Mouse (Mus musculus) forebrain, embryonic 14.5 days (tissue): ENCODE results near the gene A630023A22Rik. TPM values are rescaled to one million over a fixed set of nuclear protein-coding genes. Genes with fewer than 3 reads are reported as not detected.
A peak's percentile ranks its signal among the peaks of the same experiment; 100 is the strongest.

Source experiments
- ATAC-seq: fragments of 200-750 bp; cut with Nextera tagmentation; 2 replicates; pipeline ENCODE4 v1.8.0; 2017; ENCODE audit warnings: mild to moderate bottlenecking, moderate library complexity
- DNase-seq: peaks from one replicate; pipeline ENCODE4 v3.0.0-alpha.2; 2015; ENCODE audit warnings: low spot score
- H3K27ac ChIP-seq: fragments of 300-500 bp; sonication (generic); 2 replicates; pipeline ENCODE4 v1.5.1; 2014; ENCODE audit warnings: low read depth, mild to moderate bottlenecking, control low read depth, low read length, moderate library complexity
- H3K27me3 ChIP-seq: fragments of 300-500 bp; sonication (generic); replicated peaks from 2 replicates; pipeline ENCODE4 v1.6.1; 2014; ENCODE audit warnings: low read length, control low read depth, mixed read lengths; ENCODE audit not compliant: control insufficient read depth, insufficient read depth
- H3K36me3 ChIP-seq: fragments of 300-500 bp; sonication (generic); 2 replicates; pipeline ENCODE4 v1.6.1; 2014; ENCODE audit warnings: low read length, control low read depth; ENCODE audit not compliant: control insufficient read depth, insufficient read depth
- H3K4me1 ChIP-seq: fragments of 300-500 bp; sonication (generic); 2 replicates; pipeline ENCODE4 v1.6.1; 2014; ENCODE audit warnings: antibody characterized with exemption, low read length, control low read depth; ENCODE audit not compliant: control insufficient read depth, insufficient read depth
- H3K4me2 ChIP-seq: fragments of 300-500 bp; sonication (generic); 2 replicates; pipeline ENCODE4 v1.6.1; 2014; ENCODE audit warnings: mild to moderate bottlenecking, control low read depth, low read length
- H3K4me3 ChIP-seq: fragments of 300-500 bp; sonication (generic); 2 replicates; pipeline ENCODE4 v1.5.1; 2014; ENCODE audit warnings: low read depth, low read length, control low read depth
- H3K9ac ChIP-seq: fragments of 300-500 bp; sonication (generic); 2 replicates; pipeline ENCODE4 v1.6.1; 2014; ENCODE audit warnings: mild to moderate bottlenecking, low read length, control low read depth, moderate library complexity
- H3K9me3 ChIP-seq: fragments of 300-500 bp; sonication (generic); replicated peaks from 2 replicates; pipeline ENCODE4 v1.6.1; 2016; ENCODE audit warnings: low read length, control low read depth, mixed read lengths; ENCODE audit not compliant: control insufficient read depth
- WGBS: fragments of 180-500 bp; shearing (Covaris S2); extraction: QIAGEN DNeasy Blood & Tissue Kit; methylation state at CpG from one replicate; pipeline ENCODE4 v1.1.7; 2014; 5-methylcytosine and 5-hydroxymethylcytosine counted together
- polyA plus RNA-seq: library from polyadenylated mRNA; unstranded; fragments of >200 nt; fragmentation: Nextera tagmentation; extraction: Ambion mirVana; gene quantifications from 2 replicates; pipeline ENCODE4 v1.2.1, GENCODE M21; 2014

The A630023A22Rik gene
- polyA plus RNA-seq, 1 experiment from 2014 or later, result not detected

DNA sequence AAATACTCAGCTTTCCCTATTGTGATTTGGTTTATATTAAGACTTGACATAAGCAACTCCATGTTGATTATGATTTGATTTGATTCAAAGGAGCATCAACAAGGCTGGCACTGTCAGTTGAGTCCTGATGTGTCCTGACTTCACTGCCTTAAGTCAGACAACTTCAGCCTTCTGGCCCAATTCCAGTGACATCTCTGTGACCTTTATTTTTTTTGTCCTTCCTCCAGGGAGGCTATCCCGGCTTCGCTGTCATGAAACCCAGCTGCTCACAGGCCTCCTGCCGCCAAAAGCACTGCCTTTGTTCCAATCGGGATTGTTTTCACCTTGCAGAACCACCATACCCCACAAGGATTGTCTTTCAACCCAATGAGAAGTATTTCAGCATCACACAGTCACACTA is 27.2 kb downstream of the A630023A22Rik start:
- H3K9me3 ChIP-seq, result no peaks in the 10 kb centered on the region
- no peaks in the 10 kb centered on the region for H3K4me1 ChIP-seq
- no peak overlapping the region for H3K4me2 ChIP-seq
- WGBS, result 49% methylated on average over 4 of the region's 4 CpGs
- no peaks in the 10 kb centered on the region for H3K27me3 ChIP-seq
- no peak overlapping the region for H3K9ac ChIP-seq
- H3K4me3 ChIP-seq, result no peak overlapping the region
- no peak overlapping the region for H3K27ac ChIP-seq
- H3K36me3 ChIP-seq, result no peaks in the 10 kb centered on the region
- no peak for ATAC-seq
- DNase-seq, result no peak

DNA sequence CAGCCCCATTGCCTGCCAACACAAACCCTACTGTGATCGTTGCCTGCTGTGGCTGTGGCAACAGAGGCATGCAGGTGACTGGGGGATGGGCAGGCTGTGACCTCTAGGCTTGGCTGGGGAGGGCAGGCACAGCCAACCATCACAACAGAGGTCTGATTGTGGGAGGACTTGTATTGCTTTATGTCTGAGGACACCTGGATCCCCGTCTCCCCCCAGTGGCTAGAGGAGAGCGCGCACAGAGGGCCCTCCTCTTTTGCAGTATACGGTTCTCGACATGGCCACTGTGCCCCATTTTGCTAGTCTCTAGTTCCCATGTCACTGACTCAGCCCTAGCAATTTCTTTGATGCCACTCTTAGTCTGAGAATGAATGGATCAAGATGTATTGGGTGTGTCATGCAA is 30.9 kb downstream of the A630023A22Rik start:
- H3K4me2 ChIP-seq, result no peak overlapping the region
- 57% methylated on average over 6 of the region's 6 CpGs for WGBS
- H3K27me3 ChIP-seq, result no peaks in the 10 kb centered on the region
- no peaks in the 10 kb centered on the region for H3K4me1 ChIP-seq
- no peak for DNase-seq
- no peak for ATAC-seq
- H3K9ac ChIP-seq, result no peak overlapping the region
- H3K9me3 ChIP-seq, result no peaks in the 10 kb centered on the region
- no peak overlapping the region for H3K4me3 ChIP-seq
- no peaks in the 10 kb centered on the region for H3K36me3 ChIP-seq
- no peak overlapping the region for H3K27ac ChIP-seq

DNA sequence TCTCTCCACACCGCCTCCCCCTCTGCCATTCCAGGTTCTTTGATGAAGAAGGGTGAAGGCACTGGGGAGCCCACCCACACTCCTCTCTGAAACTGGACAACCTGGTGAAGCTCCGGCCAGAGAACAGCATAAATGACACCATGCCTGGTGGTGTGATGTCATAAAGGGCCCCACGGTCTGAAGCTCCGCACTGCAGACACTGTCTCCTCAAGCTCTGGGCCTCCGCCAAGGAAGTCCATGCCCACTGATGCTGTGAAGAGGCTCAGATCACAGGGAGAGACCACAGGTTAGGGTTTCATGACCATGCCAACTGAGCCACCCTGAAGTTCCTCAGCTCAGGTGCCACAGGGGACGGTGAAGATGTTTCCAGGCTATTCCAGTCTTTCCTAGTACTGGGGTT is 50.0 kb downstream of the A630023A22Rik start, which contains the start of gene Antxrl:
Gene Antxrl (plus strand): TSS at position 192 of the 400 bp plus-strand sequence.
- no peak within 1 kb of the TSS for H3K4me3 ChIP-seq
- no peak within 1 kb of the TSS for H3K4me2 ChIP-seq
- no peaks in the 10 kb centered on the region for H3K27me3 ChIP-seq
- H3K9ac ChIP-seq, result no peak within 1 kb of the TSS
- no peak within 1 kb of the TSS for H3K27ac ChIP-seq
- no peaks in the 10 kb centered on the region for H3K9me3 ChIP-seq
- H3K4me1 ChIP-seq, result no peaks in the 10 kb centered on the region
- H3K36me3 ChIP-seq, result no peaks in the 10 kb centered on the region
- ATAC-seq, result no peak
- WGBS, result 94% methylated on average over 6 of the region's 6 CpGs
- no peak for DNase-seq

DNA sequence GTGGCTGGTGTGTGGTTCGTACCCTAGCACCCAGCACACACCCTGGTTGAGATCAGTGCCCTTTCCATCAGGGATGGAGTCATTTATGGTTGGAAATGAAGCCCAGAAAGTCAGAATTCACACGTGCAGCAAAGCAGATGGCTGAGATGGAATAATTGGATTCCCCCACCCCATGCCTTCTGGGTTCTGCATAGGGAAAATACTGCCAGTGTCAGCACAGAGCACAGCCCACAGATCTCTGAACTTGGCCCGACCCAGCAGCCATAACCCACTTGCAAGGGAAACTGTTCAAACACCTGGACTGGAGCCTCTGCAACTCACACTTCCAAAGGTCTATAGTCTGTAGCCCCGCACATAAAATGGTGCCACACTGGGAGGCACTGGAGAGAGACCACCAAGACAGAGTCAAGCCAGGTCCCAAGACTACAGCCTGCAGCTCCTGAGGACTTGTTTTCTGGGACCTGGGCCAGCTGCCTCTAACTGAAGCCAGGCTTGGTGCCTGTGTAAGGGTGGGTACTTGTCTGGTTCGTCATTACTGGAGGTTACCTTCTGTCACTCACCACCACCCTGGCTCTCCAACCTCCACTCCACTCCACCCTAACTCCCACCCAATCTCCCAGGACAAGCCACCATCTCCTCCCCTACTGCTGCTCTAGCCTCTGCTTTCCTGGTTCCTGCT is 52.3 kb downstream of the A630023A22Rik start:
- no peaks in the 10 kb centered on the region for H3K36me3 ChIP-seq
- H3K9ac ChIP-seq, result no peak overlapping the region
- WGBS, result 59% methylated on average over 5 of the region's 5 CpGs
- ATAC-seq (no peak), DNase-seq (peak; percentile 34)
- no peaks in the 10 kb centered on the region for H3K9me3 ChIP-seq
- no peaks in the 10 kb centered on the region for H3K27me3 ChIP-seq
- H3K4me1 ChIP-seq, result no peaks in the 10 kb centered on the region
- H3K4me3 ChIP-seq, result no peak overlapping the region
- H3K4me2 ChIP-seq, result no peak overlapping the region
- no peak overlapping the region for H3K27ac ChIP-seq

DNA sequence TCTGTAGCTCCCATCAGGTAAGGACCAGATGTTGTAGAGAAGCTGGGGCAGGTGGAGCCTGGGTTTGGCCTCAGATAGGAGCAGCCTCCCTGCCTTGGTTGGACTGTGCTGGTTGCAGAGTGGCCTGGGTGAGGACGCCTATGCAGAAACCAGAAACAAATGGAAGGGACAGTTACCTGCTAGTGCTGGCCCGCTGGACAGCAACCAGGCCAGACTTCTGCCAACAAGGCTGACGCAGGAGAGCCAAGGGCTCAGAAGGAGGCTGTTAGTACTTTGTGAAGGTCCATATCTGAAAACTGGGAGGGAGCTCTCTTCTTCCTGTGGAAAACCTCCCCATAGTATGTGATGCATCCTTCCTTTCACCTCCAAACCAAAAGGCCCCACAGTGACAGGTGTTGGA is 59.2 kb downstream of the A630023A22Rik start:
- ATAC-seq (no peak), DNase-seq (no peak)
- no peaks in the 10 kb centered on the region for H3K27me3 ChIP-seq
- no peaks in the 10 kb centered on the region for H3K36me3 ChIP-seq
- H3K9me3 ChIP-seq, result no peaks in the 10 kb centered on the region
- H3K27ac ChIP-seq, result no peak overlapping the region
- no peaks in the 10 kb centered on the region for H3K4me1 ChIP-seq
- no peak overlapping the region for H3K9ac ChIP-seq
- 74% methylated on average over 3 of the region's 3 CpGs for WGBS
- no peak overlapping the region for H3K4me3 ChIP-seq
- no peak overlapping the region for H3K4me2 ChIP-seq

DNA sequence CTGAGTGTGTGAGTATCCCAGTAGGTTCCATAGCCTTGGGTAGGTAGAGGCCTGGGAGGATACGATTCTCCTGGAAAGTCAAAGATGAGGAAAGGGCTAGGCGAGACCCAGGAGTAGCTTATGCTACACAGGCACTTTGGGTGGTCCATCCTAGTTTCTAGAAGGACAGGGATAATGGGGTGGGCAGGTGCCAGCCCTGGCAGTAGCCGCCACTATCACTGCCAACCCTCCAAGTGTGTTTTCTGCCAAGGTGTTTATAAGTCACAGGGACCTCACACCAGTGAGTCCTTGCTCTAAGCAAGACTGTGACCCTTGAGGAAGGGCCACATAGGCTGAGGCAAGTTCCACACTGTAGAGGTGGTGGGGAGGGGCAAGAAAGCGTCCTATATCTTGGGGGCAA is 61.3 kb downstream of the A630023A22Rik start:
- no peaks in the 10 kb centered on the region for H3K4me1 ChIP-seq
- 76% methylated on average over 4 of the region's 4 CpGs for WGBS
- H3K4me3 ChIP-seq, result no peak overlapping the region
- ATAC-seq (no peak), DNase-seq (no peak)
- H3K9me3 ChIP-seq, result no peaks in the 10 kb centered on the region
- no peak overlapping the region for H3K9ac ChIP-seq
- no peaks in the 10 kb centered on the region for H3K27me3 ChIP-seq
- no peak overlapping the region for H3K4me2 ChIP-seq
- H3K27ac ChIP-seq, result no peak overlapping the region
- no peaks in the 10 kb centered on the region for H3K36me3 ChIP-seq

DNA sequence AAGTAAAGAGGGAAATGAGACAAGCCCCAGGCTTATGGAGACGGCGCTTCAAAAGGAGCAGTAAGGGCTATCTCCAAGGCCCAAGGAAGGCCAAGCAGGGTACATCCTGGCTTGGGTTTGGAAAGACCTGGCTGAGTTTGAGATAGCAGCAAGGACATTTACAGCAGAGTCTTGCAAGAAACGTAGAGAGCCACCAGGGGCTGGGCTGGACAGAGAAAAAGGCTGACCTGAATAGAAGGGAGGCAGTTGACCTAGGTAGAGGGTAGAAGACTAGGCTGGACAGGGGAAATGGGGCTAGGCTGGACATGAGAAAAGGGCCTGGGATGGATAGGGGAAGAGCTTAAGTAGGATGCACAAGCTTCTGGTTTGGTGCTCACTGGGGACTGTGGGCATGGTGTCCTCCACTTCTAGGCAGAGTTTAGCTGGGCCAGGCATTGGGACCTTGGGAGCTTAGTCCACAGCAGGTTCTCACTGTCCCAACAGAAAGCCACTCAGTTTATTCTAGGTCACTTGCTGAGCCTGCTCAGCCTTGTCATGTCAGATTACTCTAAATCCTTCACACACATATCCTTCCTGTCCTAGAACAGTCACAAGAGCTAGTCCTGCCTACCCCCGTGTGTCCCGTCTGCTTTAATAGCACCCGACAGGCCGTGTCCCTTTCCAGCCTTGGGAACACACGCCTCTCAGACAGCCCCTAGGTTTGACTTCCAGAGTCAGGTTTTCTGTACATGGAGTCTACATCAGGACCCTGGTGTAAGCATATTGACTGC is 68.5 kb downstream of the A630023A22Rik start:
- Histone ChIP-seq H3K4me3 (no peak overlapping the region), H3K36me3 (no peaks in the 10 kb centered on the region), H3K27ac (no peak overlapping the region), H3K4me1 (no peaks in the 10 kb centered on the region), H3K4me2 (no peak overlapping the region), H3K27me3 (no peaks in the 10 kb centered on the region), H3K9ac (no peak overlapping the region), H3K9me3 (no peaks in the 10 kb centered on the region)
- DNase-seq (no peak), ATAC-seq (no peak)
- WGBS, result 90% methylated on average over 8 of the region's 8 CpGs

DNA sequence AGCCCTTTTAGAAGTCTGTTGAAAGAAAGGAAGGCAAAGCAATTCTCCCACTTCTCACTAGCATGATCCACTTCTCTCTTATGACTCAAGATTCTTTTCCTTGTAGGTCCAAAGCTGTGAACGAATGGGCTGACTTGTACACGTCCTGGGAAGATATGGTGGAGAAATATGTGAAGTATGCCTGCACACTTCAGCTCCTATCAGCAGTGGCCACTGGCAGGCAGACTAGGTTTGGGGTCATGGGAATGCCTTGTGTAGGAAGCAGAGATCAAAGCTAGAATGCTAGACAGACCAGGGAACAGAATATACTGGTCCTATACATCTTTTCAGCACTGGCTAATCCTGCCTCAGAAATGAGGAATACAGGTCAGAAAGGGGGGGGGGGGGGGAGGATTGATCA is 75.8 kb downstream of the A630023A22Rik start:
- 64% methylated on average over 2 of the region's 2 CpGs for WGBS
- H3K36me3 ChIP-seq, result no peaks in the 10 kb centered on the region
- ATAC-seq (no peak), DNase-seq (no peak)
- H3K9me3 ChIP-seq, result 0 out of 2 replicates have a peak, but pooled peaks cover 5% of the 10 kb centered on the region
- no peaks in the 10 kb centered on the region for H3K27me3 ChIP-seq
- no peak overlapping the region for H3K4me3 ChIP-seq
- H3K4me1 ChIP-seq, result no peaks in the 10 kb centered on the region
- no peak overlapping the region for H3K27ac ChIP-seq
- H3K9ac ChIP-seq, result no peak overlapping the region
- H3K4me2 ChIP-seq, result no peak overlapping the region

DNA sequence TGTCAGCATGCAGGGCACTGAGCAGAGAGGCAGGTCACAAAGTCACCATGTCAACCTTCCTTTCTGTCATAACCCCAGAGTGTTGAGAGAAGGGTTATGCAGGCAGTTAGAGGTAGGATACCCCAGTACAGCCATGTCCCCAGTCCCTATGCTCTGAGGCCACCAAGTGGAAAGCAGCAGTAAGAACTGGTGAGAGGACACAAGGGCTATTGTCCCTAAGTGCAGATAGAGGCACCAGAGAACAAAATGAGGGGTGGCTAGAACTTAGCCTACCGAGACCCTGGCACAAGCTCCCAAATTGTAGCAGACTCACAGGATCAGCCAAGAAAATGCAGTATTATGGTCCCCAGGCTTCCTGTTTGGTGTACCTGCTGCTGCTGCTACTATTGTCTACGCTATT is 85.6 kb downstream of the A630023A22Rik start:
- Histone ChIP-seq H3K36me3 (no peaks in the 10 kb centered on the region), H3K27me3 (no peaks in the 10 kb centered on the region), H3K4me1 (no peaks in the 10 kb centered on the region), H3K9ac (no peak overlapping the region), H3K27ac (no peak overlapping the region), H3K4me2 (no peak overlapping the region), H3K9me3 (no peaks in the 10 kb centered on the region), H3K4me3 (no peak overlapping the region)
- ATAC-seq (no peak), DNase-seq (no peak)
- WGBS, result 85% methylated on average over 2 of the region's 2 CpGs
